Mouse (Mus musculus) lung, postnatal 0 days (tissue): ENCODE data around the gene Parm1.

Experiments
- CTCF ChIP-seq: IDR thresholded peaks from 2 replicates; pipeline ENCODE4 v1.5.1; 2016; ENCODE audit warnings: antibody characterized with exemption, mild to moderate bottlenecking
- EP300 ChIP-seq: IDR thresholded peaks from 2 replicates; pipeline ENCODE4 v1.6.1; 2016; ENCODE audit warnings: antibody characterized with exemption, mild to moderate bottlenecking, control low read depth

GRCm38 (mm10) chr5:91561394-91561793, 44.0 kb downstream of the Parm1 start:
- TF ChIP-seq EP300 (no peak), CTCF (no peak)
